12 mouse cellular contexts compared by ENCODE assay signal in the genomic region with DNA sequence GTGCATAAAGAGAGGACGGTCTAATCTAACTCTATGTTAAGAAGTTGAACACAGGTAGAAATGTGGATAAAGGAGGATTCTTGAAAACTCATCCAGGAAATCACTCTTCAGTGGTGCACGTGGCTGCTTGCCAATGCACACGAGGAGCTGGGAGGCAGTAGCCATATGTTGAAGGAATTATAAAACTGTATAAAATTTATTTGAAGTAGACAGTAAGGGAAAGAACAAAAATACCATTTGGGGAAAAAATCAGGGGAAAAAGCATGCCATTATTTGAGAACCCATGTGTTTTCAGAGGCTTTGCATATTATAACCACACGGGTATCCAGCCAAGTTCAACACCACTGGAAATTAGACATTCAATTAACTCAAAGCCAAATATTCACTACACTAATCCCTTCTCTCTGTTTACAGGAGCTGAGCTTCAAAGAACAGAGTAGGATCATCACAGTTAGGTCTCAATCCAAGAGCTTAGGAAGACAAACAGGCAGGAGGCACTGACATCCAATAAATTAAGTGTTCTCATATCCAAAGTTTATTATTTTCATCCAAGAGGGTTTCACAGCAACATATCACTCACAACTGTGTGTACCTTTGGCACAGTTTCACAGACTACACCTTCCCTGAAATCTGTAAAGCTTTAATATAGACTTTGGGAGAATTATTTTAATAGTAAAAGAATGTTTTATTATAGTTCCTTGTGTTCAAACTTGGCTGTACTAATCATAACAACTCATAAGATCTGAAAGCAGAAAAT. TPM values are rescaled to one million over a fixed set of nuclear protein-coding genes. Genes with fewer than 3 reads are reported as not detected.
DNase-seq lines count a peak whose midpoint lies in the region; ATAC-seq and TF ChIP-seq lines count a peak whose summit lies in the region.
"Had no signal": no experiment of that assay in that cellular context is flagged by ENCODE, and none has a peak within 500 bp of the region (broad histone marks: within the 10 kb centered on the region; RNA-seq: fewer than 3 reads in every experiment).

No protein-coding gene starts in this region.

- H3K4me2 ChIP-seq in kidney, postnatal 0 days (ENCODE audit: low read length) = no peak overlapping the region
- H3K4me2 ChIP-seq in kidney, embryonic 16.5 days (replicated peaks; ENCODE audit: low read depth, low read length) = no peak overlapping the region
- H3K4me2 ChIP-seq: kidney, embryonic 15.5 days; liver, embryonic 13.5 days had no signal

- H3K4me3 ChIP-seq in kidney, postnatal 0 days (replicated peaks; ENCODE audit: low read depth, low read length) = no peak overlapping the region
- H3K4me3 ChIP-seq in kidney, embryonic 16.5 days (ENCODE audit: low read length) = no peak overlapping the region
- H3K4me3 ChIP-seq: kidney, embryonic 15.5 days; liver, embryonic 13.5 days had no signal

- peak; percentile 33 to 61 for DNase-seq in cerebellum, postnatal 10 days
- no peak for DNase-seq in cerebellum, adult 9-10 months
- peak; percentile 50 for DNase-seq in kidney, postnatal 0 days (ENCODE audit: low spot score)
- DNase-seq in gonadal fat pad, adult 2 months (ENCODE audit: low read depth) = peak; percentile 10
- DNase-seq in right cerebral cortex, postnatal 14 days = peak; percentile 59
- DNase-seq in c-Kit-positive CD71-positive TER-119-positive erythroid progenitor cells, embryonic 14.5 days (ENCODE audit: low spot score) = no peak
- no peak for DNase-seq in heart, postnatal 25 days (ENCODE audit: low spot score)
- DNase-seq: heart, postnatal 10 days; liver, embryonic 13.5 days had no signal

- WGBS in kidney, postnatal 0 days = 49% methylated on average over 4 of the region's 4 CpGs
- WGBS in kidney, embryonic 16.5 days = 57% methylated on average over 4 of the region's 4 CpGs

- H3K9me3 ChIP-seq in kidney, postnatal 0 days (replicated peaks; ENCODE audit: low read length) = no peaks in the 10 kb centered on the region
- no peaks in the 10 kb centered on the region for H3K9me3 ChIP-seq in kidney, embryonic 16.5 days (ENCODE audit: low read length)
- H3K9me3 ChIP-seq: kidney, embryonic 15.5 days; liver, embryonic 13.5 days had no signal

- no peaks in the 10 kb centered on the region for H3K4me1 ChIP-seq in kidney, postnatal 0 days (replicated peaks; ENCODE audit: insufficient read depth, low read length)
- no peaks in the 10 kb centered on the region for H3K4me1 ChIP-seq in kidney, embryonic 16.5 days (ENCODE audit: insufficient read depth, low read length)
- H3K4me1 ChIP-seq: kidney, embryonic 15.5 days; liver, embryonic 13.5 days had no signal

- intact Hi-C loops in heart, postnatal 25 days (cut with DNase I) = no loop called here

- H3K27ac ChIP-seq in kidney, postnatal 0 days = no peak overlapping the region
- no peak overlapping the region for H3K27ac ChIP-seq in kidney, embryonic 16.5 days (ENCODE audit: low read length)
- H3K27ac ChIP-seq: kidney, embryonic 15.5 days; liver, embryonic 13.5 days had no signal

- no peaks in the 10 kb centered on the region for H3K27me3 ChIP-seq in kidney, postnatal 0 days (ENCODE audit: insufficient read depth, low read length)
- H3K27me3 ChIP-seq in kidney, embryonic 16.5 days (ENCODE audit: insufficient read depth, low read length) = no peaks in the 10 kb centered on the region
- H3K27me3 ChIP-seq: kidney, embryonic 15.5 days; liver, embryonic 13.5 days had no signal

- ATAC-seq in kidney, postnatal 0 days (replicated peaks; ENCODE audit: low FRiP score, low read depth) = no peak
- ATAC-seq in kidney, embryonic 16.5 days (ENCODE audit: low FRiP score, low TSS enrichment) = no peak
- ATAC-seq: midbrain, embryonic 16.5 days had no signal

- no peaks in the 10 kb centered on the region for H3K36me3 ChIP-seq in kidney, postnatal 0 days (ENCODE audit: insufficient read depth, low read length)
- no peaks in the 10 kb centered on the region for H3K36me3 ChIP-seq in kidney, embryonic 16.5 days (ENCODE audit: insufficient read depth, low read length)
- H3K36me3 ChIP-seq: kidney, embryonic 15.5 days; liver, embryonic 13.5 days had no signal

- no peak for TF ChIP-seq CTCF in kidney, postnatal 0 days (IDR thresholded peaks at IDR 0.05; ENCODE audit: low read depth)

- no peak overlapping the region for H3K9ac ChIP-seq in kidney, postnatal 0 days (ENCODE audit: low read depth, low read length)
- no peak overlapping the region for H3K9ac ChIP-seq in kidney, embryonic 16.5 days (replicated peaks; ENCODE audit: low read length)
- H3K9ac ChIP-seq: kidney, embryonic 15.5 days; liver, embryonic 13.5 days had no signal

RNA-seq across cellular contexts. Expression of a gene that starts 48.9 kb away (rescaled TPM):
- polyA plus RNA-seq in kidney, postnatal 0 days (2015; fragmentation: Nextera tagmentation; extraction: Ambion mirVana) = 0.38 TPM in 2 replicates
- polyA plus RNA-seq in kidney, embryonic 16.5 days (2015; fragmentation: Nextera tagmentation; extraction: Ambion mirVana) = 0.91 and 1.1 TPM in 2 replicates
- 0.19 and 0.27 TPM in 2 replicates for polyA plus RNA-seq in gonadal fat pad, adult 2 months (2012; rRNA removed)
- total RNA-seq in heart, postnatal 25 days (2021) = 100 to 1,000 TPM; 263 to 278 TPM

Comparison
In these comparisons a context has a peak if more than half of its experiments do, and no peak if none do; other contexts are left out.
1. DNase-seq: peak in cerebellum, postnatal 10 days (2 of 2), kidney, postnatal 0 days (single experiment), gonadal fat pad, adult 2 months (single experiment) and right cerebral cortex, postnatal 14 days (single experiment); none in cerebellum, adult 9-10 months (single experiment), c-Kit-positive CD71-positive TER-119-positive erythroid progenitor cells, embryonic 14.5 days (single experiment) and heart, postnatal 25 days (single experiment).